Mouse (Mus musculus): ENCODE results near the gene Eml5. TPM values are rescaled to one million over a fixed set of nuclear protein-coding genes. Genes with fewer than 3 reads are reported as not detected.

The Eml5 gene
- 27.1 and 30.5 TPM in 2 replicates for total RNA-seq (2014; fragmentation: Nextera tagmentation)
- total RNA-seq (2017) = 19.9 and 22.7 TPM in 2 replicates

GRCm38 (mm10) chr12:98900881-98901801, at the start of gene Eml5:
TSS of gene Eml5 (minus strand) at chr12:98901484.
- peak; percentile 88 for ATAC-seq (replicated peaks; ENCODE audit: poor library complexity, severe bottlenecking)

GRCm38 (mm10) chr12:98932856-98933255, 31.6 kb upstream of the Eml5 start:
- no peak for ATAC-seq (replicated peaks; ENCODE audit: poor library complexity, severe bottlenecking)

GRCm38 (mm10) chr12:98932441-98932840, 31.2 kb upstream of the Eml5 start:
- no peak for ATAC-seq (replicated peaks; ENCODE audit: poor library complexity, severe bottlenecking)

- no peak for ATAC-seq (replicated peaks; ENCODE audit: poor library complexity, severe bottlenecking)
Observed at GRCm38 (mm10) chr12:98931174-98931573, 29.9 kb upstream of the Eml5 start.

- ATAC-seq (replicated peaks; ENCODE audit: poor library complexity, severe bottlenecking) = peak; percentile 96
Observed at GRCm38 (mm10) chr12:98920194-98920991, 19.1 kb upstream of the Eml5 start, which contains the start of gene Ttc8. TSS of gene Ttc8 (plus strand) at chr12:98920574.

GRCm38 (mm10) chr12:98910096-98910495, 8.8 kb upstream of the Eml5 start:
- no peak for ATAC-seq (replicated peaks; ENCODE audit: poor library complexity, severe bottlenecking)

GRCm38 (mm10) chr12:98905466-98905865, 4.2 kb upstream of the Eml5 start:
- ATAC-seq (replicated peaks; ENCODE audit: poor library complexity, severe bottlenecking) = no peak

- ATAC-seq (replicated peaks; ENCODE audit: poor library complexity, severe bottlenecking) = peak; percentile 24
Observed at GRCm38 (mm10) chr12:98900341-98900880, 873 bp downstream of the Eml5 start.

- no peak for ATAC-seq (replicated peaks; ENCODE audit: poor library complexity, severe bottlenecking)
Observed at GRCm38 (mm10) chr12:98899676-98900075, 1.6 kb downstream of the Eml5 start.

- ATAC-seq (replicated peaks; ENCODE audit: poor library complexity, severe bottlenecking) = no peak
Observed at GRCm38 (mm10) chr12:98896761-98897160, 4.5 kb downstream of the Eml5 start.

GRCm38 (mm10) chr12:98884515-98884914, 16.8 kb downstream of the Eml5 start:
- peak; percentile 42; the same call in 1 of the 2 replicates for ATAC-seq (replicated peaks; ENCODE audit: poor library complexity, severe bottlenecking)

- no peak for ATAC-seq (replicated peaks; ENCODE audit: poor library complexity, severe bottlenecking)
Observed at GRCm38 (mm10) chr12:98881796-98882195, 19.5 kb downstream of the Eml5 start.

GRCm38 (mm10) chr12:98878693-98879092, 22.6 kb downstream of the Eml5 start:
- ATAC-seq (replicated peaks; ENCODE audit: poor library complexity, severe bottlenecking) = no peak

GRCm38 (mm10) chr12:98875216-98875615, 26.1 kb downstream of the Eml5 start:
- ATAC-seq (replicated peaks; ENCODE audit: poor library complexity, severe bottlenecking) = no peak

- ATAC-seq (replicated peaks; ENCODE audit: poor library complexity, severe bottlenecking) = no peak
Observed at GRCm38 (mm10) chr12:98872836-98873235, 28.4 kb downstream of the Eml5 start.

- no peak for ATAC-seq (replicated peaks; ENCODE audit: poor library complexity, severe bottlenecking)
Observed at GRCm38 (mm10) chr12:98863436-98863835, 37.8 kb downstream of the Eml5 start.

- no peak for ATAC-seq (replicated peaks; ENCODE audit: poor library complexity, severe bottlenecking)
Observed at GRCm38 (mm10) chr12:98860316-98860715, 41.0 kb downstream of the Eml5 start.

GRCm38 (mm10) chr12:98850767-98851166, 50.5 kb downstream of the Eml5 start:
- peak; percentile 70 for ATAC-seq (replicated peaks; ENCODE audit: poor library complexity, severe bottlenecking)

GRCm38 (mm10) chr12:98844774-98845173, 56.5 kb downstream of the Eml5 start:
- ATAC-seq (replicated peaks; ENCODE audit: poor library complexity, severe bottlenecking) = no peak

- ATAC-seq (replicated peaks; ENCODE audit: poor library complexity, severe bottlenecking) = no peak
Observed at GRCm38 (mm10) chr12:98840135-98840534, 61.1 kb downstream of the Eml5 start.

- ATAC-seq (replicated peaks; ENCODE audit: poor library complexity, severe bottlenecking) = no peak
Observed at GRCm38 (mm10) chr12:98837940-98838339, 63.3 kb downstream of the Eml5 start.
